Mouse (Mus musculus) brown adipose tissue, adult 24 weeks (tissue): ENCODE measurements around the gene Taf1b. TPM values are rescaled to one million over a fixed set of nuclear protein-coding genes. Genes with fewer than 3 reads are reported as not detected.
"Not testable (repeated sequence)": the region's sequence is repeated elsewhere in the genome, so short reads cannot be mapped to it uniquely, and the experiment has no call there.

Source experiments
- H3K27ac ChIP-seq: fragments of 200-500 bp; replicated peaks from 2 replicates; pipeline ENCODE4 v1.5.1; 2012; ENCODE audit warnings: low read depth, mild to moderate bottlenecking, low read length
- H3K4me1 ChIP-seq: fragments of 200-500 bp; 2 replicates; pipeline ENCODE4 v1.6.1; 2012; ENCODE audit warnings: low read length, mixed read lengths; ENCODE audit not compliant: control insufficient read depth, insufficient read depth, insufficient read length
- H3K4me3 ChIP-seq: fragments of 200-500 bp; 2 replicates; pipeline ENCODE4 v1.5.1; 2012; ENCODE audit warnings: low read depth, mild to moderate bottlenecking, low read length, moderate library complexity; ENCODE audit not compliant: insufficient read depth
- polyA plus RNA-seq: library from polyadenylated mRNA; stranded (reverse); fragments of >200 nt; gene quantifications from 2 replicates; pipeline ENCODE4 v1.2.4, GENCODE M21; 2012; ENCODE audit not compliant: missing spikeins, insufficient read depth, insufficient read length

The Taf1b gene
- 8.0 and 9.5 TPM in 2 replicates for polyA plus RNA-seq

GRCm38 (mm10) chr12:24498150-24498840 is at the start of gene Taf1b:
Gene Taf1b (plus strand): TSS chr12:24498359.
- Histone ChIP-seq H3K4me3 (peak within 1 kb of the TSS; percentile 96), H3K27ac (peak within 1 kb of the TSS; percentile 72), H3K4me1 (no peaks in the 10 kb centered on the region)

GRCm38 (mm10) chr12:24460406-24460805 is 37.8 kb upstream of the Taf1b start:
- Histone ChIP-seq H3K4me1 (no peaks in the 10 kb centered on the region), H3K27ac (no peak overlapping the region), H3K4me3 (no peak overlapping the region)

GRCm38 (mm10) chr12:24462121-24462520 is 36.0 kb upstream of the Taf1b start:
- not testable (repeated sequence) for H3K4me3 ChIP-seq, H3K4me1 ChIP-seq, H3K27ac ChIP-seq

GRCm38 (mm10) chr12:24463490-24463889 is 34.7 kb upstream of the Taf1b start:
- H3K27ac ChIP-seq, H3K4me1 ChIP-seq: not testable (repeated sequence)

GRCm38 (mm10) chr12:24468966-24469365 is 29.2 kb upstream of the Taf1b start:
- H3K27ac ChIP-seq: no peak overlapping the region
- no peaks in the 10 kb centered on the region for H3K4me1 ChIP-seq
- no peak overlapping the region for H3K4me3 ChIP-seq

More at GRCm38 (mm10) chr12:24463490-24463889, 34.7 kb upstream of the Taf1b start:
- H3K4me3 ChIP-seq: not testable (repeated sequence)

- no peak overlapping the region for H3K27ac ChIP-seq
- H3K4me1 ChIP-seq: no peaks in the 10 kb centered on the region
- H3K4me3 ChIP-seq: no peak overlapping the region
These were observed 27.2 kb upstream of the Taf1b start for GRCm38 (mm10) chr12:24470943-24471342.

- Histone ChIP-seq H3K27ac (no peak overlapping the region), H3K4me3 (no peak overlapping the region), H3K4me1 (no peaks in the 10 kb centered on the region)
These were observed 24.9 kb upstream of the Taf1b start for GRCm38 (mm10) chr12:24473221-24473620.

- Histone ChIP-seq H3K4me1 (no peaks in the 10 kb centered on the region), H3K27ac (no peak overlapping the region), H3K4me3 (no peak overlapping the region)
These were observed 13.2 kb upstream of the Taf1b start for GRCm38 (mm10) chr12:24484930-24485329.

GRCm38 (mm10) chr12:24486882-24487281 is 11.3 kb upstream of the Taf1b start:
- Histone ChIP-seq H3K4me3 (no peak overlapping the region), H3K4me1 (no peaks in the 10 kb centered on the region), H3K27ac (no peak overlapping the region)

- H3K27ac ChIP-seq, H3K4me3 ChIP-seq, H3K4me1 ChIP-seq: not testable (repeated sequence)
These were observed 5.7 kb upstream of the Taf1b start for GRCm38 (mm10) chr12:24492507-24492906.

GRCm38 (mm10) chr12:24493011-24493410 is 5.1 kb upstream of the Taf1b start:
- Histone ChIP-seq H3K27ac (peak overlapping the region; percentile 58; the same call in 1 of the 2 replicates), H3K4me3 (peak overlapping the region; percentile 35), H3K4me1 (no peaks in the 10 kb centered on the region)

- no peaks in the 10 kb centered on the region for H3K4me1 ChIP-seq
- H3K27ac ChIP-seq: peak overlapping the region; percentile 58; the same call in 1 of the 2 replicates
- H3K4me3 ChIP-seq: peak overlapping the region; percentile 35
These were observed 4.7 kb upstream of the Taf1b start for GRCm38 (mm10) chr12:24493412-24493811.

GRCm38 (mm10) chr12:24494791-24495190 is 3.4 kb upstream of the Taf1b start:
- not testable (repeated sequence) for H3K27ac ChIP-seq, H3K4me3 ChIP-seq, H3K4me1 ChIP-seq

GRCm38 (mm10) chr12:24498841-24499485 is 804 bp downstream of the Taf1b start:
- peak overlapping the region; percentile 96 for H3K4me3 ChIP-seq
- H3K27ac ChIP-seq, H3K4me1 ChIP-seq: not testable (repeated sequence)

- H3K4me1 ChIP-seq: no peaks in the 10 kb centered on the region
- H3K4me3 ChIP-seq: no peak overlapping the region
- no peak overlapping the region for H3K27ac ChIP-seq
These were observed 19.0 kb downstream of the Taf1b start for GRCm38 (mm10) chr12:24517118-24517517.

GRCm38 (mm10) chr12:24521076-24521475 is 22.9 kb downstream of the Taf1b start:
- H3K4me3 ChIP-seq: no peak overlapping the region
- H3K27ac ChIP-seq: no peak overlapping the region
- no peaks in the 10 kb centered on the region for H3K4me1 ChIP-seq
